Mouse (Mus musculus) hindbrain, postnatal 0 days (tissue): ENCODE data around the gene Zfhx2. TPM values are rescaled to one million over a fixed set of nuclear protein-coding genes. Genes with fewer than 3 reads are reported as not detected.

Experiments
- ATAC-seq: fragments of 200-750 bp; cut with Nextera tagmentation; 2 replicates; pipeline ENCODE4 v1.8.0; 2017; ENCODE audit warnings: mild to moderate bottlenecking, moderate TSS enrichment, moderate library complexity
- DNase-seq: peaks from one replicate; pipeline ENCODE4 v3.0.0-alpha.2; 2015; ENCODE audit warnings: low spot score
- H3K27ac ChIP-seq: fragments of 300-500 bp; sonication (generic); 2 replicates; pipeline ENCODE4 v1.5.1; 2014; ENCODE audit warnings: mild to moderate bottlenecking
- H3K27me3 ChIP-seq: fragments of 300-500 bp; sonication (generic); 2 replicates; pipeline ENCODE4 v1.6.1; 2014; ENCODE audit warnings: low read length, mixed read lengths; ENCODE audit not compliant: insufficient read depth
- H3K36me3 ChIP-seq: fragments of 300-500 bp; sonication (generic); 2 replicates; pipeline ENCODE4 v1.6.1; 2014; ENCODE audit warnings: low read length, mixed read lengths; ENCODE audit not compliant: insufficient read depth
- H3K4me1 ChIP-seq: fragments of 300-500 bp; sonication (generic); 2 replicates; pipeline ENCODE4 v1.6.1; 2014; ENCODE audit warnings: antibody characterized with exemption, low read length, mixed read lengths; ENCODE audit not compliant: insufficient read depth
- H3K4me2 ChIP-seq: fragments of 300-500 bp; sonication (generic); 2 replicates; pipeline ENCODE4 v1.6.1; 2014; ENCODE audit warnings: low read depth, mild to moderate bottlenecking, low read length, moderate library complexity, mixed read lengths
- H3K4me3 ChIP-seq: fragments of 300-500 bp; sonication (generic); 2 replicates; pipeline ENCODE4 v1.5.1; 2014; ENCODE audit warnings: low read length
- H3K9ac ChIP-seq: fragments of 300-500 bp; sonication (generic); replicated peaks from 2 replicates; pipeline ENCODE4 v1.6.1; 2014; ENCODE audit warnings: mild to moderate bottlenecking, low read length, moderate library complexity, mixed read lengths
- H3K9me3 ChIP-seq: fragments of 300-500 bp; sonication (generic); 2 replicates; pipeline ENCODE4 v1.6.1; 2016; ENCODE audit warnings: low read length, mixed read lengths
- CTCF ChIP-seq: IDR thresholded peaks from 2 replicates; pipeline ENCODE4 v1.5.1; 2016; ENCODE audit warnings: antibody characterized with exemption, control low read depth, low read depth
- WGBS: fragments of 180-500 bp; shearing (Covaris S2); extraction: QIAGEN DNeasy Blood & Tissue Kit; methylation state at CpG from one replicate; pipeline ENCODE4 v1.1.7; 2014; 5-methylcytosine and 5-hydroxymethylcytosine counted together
- polyA plus RNA-seq: library from polyadenylated mRNA; unstranded; fragments of >200 nt; fragmentation: Nextera tagmentation; extraction: Ambion mirVana; gene quantifications from 2 replicates; pipeline ENCODE4 v1.2.1, GENCODE M21; 2015
- total RNA-seq: library from RNA; depleted of rRNA; stranded (reverse); fragments of >200 nt; gene quantifications from 2 replicates; pipeline ENCODE4 v1.2.3, GENCODE M21; 2014

The Zfhx2 gene
- total and polyA plus RNA-seq, 2 experiments from 2014 or later, result 8.1 to 10.9 TPM

DNA sequence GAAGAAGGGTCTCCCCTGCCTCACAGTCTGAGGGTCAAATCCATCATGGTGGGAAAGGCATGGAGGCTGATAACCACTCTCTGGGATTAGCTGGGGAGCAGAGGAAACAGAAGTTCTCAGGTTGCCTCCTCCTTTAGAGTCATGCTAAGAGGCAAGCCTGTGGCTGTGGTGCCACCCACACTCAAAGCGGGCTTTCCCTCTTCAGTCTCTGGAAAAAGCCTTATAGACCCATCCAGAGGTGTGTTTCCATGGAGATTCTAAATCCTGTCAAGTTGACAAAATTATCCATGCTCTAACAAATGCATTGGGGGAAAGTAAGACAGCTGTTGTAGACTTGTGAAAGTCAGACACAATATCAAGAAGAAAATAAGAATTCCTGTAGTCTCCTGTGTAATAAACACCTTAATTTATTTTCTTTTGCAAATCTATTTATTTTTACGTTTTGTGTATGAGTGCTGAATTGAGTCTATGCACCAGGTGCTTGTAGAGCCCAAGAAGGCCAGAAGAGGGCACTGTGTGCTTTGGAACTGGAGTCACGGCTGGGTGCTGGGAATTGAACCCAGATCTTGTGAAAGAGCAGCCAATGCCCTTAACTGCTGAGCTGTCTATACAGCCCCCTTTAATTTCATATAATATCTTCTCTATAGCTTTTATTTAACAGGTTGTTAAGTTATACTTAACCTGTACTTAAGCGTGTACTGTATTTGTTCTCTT, 27.5 kb upstream of the Zfhx2 start:
- DNase-seq (no peak), ATAC-seq (no peak)
- Histone ChIP-seq H3K9ac (no peak overlapping the region), H3K4me3 (no peak overlapping the region), H3K27ac (no peak overlapping the region), H3K27me3 (no peaks in the 10 kb centered on the region), H3K4me2 (no peak overlapping the region), H3K9me3 (no peaks in the 10 kb centered on the region), H3K4me1 (peaks cover 15% of the 10 kb centered on the region), H3K36me3 (no peaks in the 10 kb centered on the region)
- TF ChIP-seq CTCF, result peak; percentile 47; the same call in 1 of the 2 replicates
- WGBS, result 72% methylated on average over 4 of the region's 4 CpGs

DNA sequence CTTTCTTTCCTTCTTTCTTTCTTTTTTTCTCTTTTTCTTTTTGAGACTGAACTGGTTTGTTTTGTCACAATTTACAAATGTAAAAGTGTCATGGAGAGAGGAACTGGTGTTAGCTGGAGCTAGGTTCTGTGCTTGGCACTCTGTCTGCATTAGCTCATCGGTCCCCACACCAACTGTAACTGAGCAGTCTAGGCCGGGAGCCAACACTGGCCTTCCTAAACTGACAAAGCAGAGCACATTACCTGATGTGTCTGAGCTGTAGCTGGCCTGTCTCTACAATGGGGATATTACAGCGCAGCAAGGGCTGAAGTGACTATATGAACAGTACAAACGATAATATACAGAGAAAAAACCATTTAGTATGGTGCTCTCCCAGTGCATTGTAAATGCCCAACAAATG, 26.7 kb upstream of the Zfhx2 start:
- 60% methylated on average over 4 of the region's 4 CpGs for WGBS
- ATAC-seq (no peak), DNase-seq (peak; percentile 59)

DNA sequence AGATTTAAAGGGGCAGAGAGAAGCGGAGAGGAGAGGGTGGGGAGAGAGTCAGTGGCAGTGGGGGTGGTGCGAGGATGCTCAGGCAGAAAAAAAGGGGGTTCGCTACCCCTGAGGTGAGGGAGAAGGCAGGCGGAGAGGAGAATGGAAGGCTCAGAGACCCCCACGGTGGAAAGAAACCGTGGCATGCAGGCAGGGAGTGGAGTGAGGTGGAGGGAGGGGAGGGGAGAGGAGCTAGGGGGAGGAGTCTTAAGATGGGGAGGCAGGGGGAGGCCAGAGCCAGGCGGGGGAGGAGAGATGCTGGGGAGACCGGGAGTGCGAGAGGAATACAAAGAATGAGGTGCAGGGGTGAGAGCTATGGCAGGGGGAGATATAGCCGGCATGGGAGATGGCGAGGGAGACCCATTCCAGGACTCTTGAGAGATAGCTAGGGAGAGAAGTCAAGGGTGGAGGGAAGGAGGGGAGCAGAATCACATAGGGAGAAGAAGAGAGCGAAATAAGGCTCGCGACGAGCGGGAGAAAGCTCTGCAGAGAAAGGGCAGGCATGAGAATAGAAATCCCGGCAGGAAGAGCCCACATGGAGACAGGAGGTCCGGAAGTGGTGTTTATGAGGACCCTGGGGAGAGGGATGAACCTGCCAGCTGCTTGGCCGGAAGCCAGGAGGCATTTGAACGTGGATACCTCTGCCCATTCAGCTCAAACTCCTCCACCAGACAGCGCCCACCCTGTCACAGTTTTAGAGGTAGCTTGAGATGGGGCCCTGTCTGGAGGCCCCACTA, 24.5 kb upstream of the Zfhx2 start, which contains the start of gene Jph4:
Gene Jph4, minus strand, starts transcription at position 511 of the 776 bp plus-strand sequence.
- peak; percentile 67 for ATAC-seq
- Histone ChIP-seq H3K36me3 (no peaks in the 10 kb centered on the region), H3K4me1 (peaks cover 21% of the 10 kb centered on the region; the same call in 1 of the 2 replicates), H3K4me2 (peak within 1 kb of the TSS; percentile 82), H3K9ac (peak within 1 kb of the TSS; percentile 88), H3K27me3 (no peaks in the 10 kb centered on the region), H3K4me3 (peak within 1 kb of the TSS; percentile 80), H3K27ac (peak within 1 kb of the TSS; percentile 94), H3K9me3 (no peaks in the 10 kb centered on the region)
- no peak for TF ChIP-seq CTCF
- 4% methylated on average over 21 of the region's 21 CpGs for WGBS
- DNase-seq, result peak; percentile 81

More for the DNA sequence above, 26.7 kb upstream of the Zfhx2 start:
- H3K9ac ChIP-seq, result no peak overlapping the region
- H3K4me1 ChIP-seq, result peaks cover 20% of the 10 kb centered on the region
- H3K27me3 ChIP-seq, result no peaks in the 10 kb centered on the region
- no peaks in the 10 kb centered on the region for H3K36me3 ChIP-seq
- H3K9me3 ChIP-seq, result no peaks in the 10 kb centered on the region
- H3K27ac ChIP-seq, result no peak overlapping the region
- H3K4me3 ChIP-seq, result no peak overlapping the region
- H3K4me2 ChIP-seq, result no peak overlapping the region
- no peak for TF ChIP-seq CTCF

DNA sequence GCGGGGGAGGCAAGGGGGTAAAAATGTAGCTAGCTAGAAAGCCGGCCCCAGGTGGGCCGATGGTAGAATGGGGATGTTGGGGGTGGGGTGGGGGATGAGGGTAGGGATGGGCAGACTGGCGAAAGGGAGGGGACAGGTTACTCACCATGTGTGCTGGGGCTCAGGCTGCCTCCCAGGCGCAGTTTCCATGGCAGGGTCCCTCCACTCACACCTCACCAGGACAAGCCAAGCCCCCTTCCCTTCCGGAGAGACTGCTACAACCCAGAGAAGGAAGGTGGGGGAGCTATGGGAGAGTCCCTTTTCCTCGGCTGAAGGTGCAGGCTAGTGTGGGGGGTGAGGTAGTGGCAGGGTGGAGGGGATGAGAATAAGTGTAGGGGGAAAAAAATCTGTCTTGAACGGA, 23.7 kb upstream of the Zfhx2 start:
- peak overlapping the region; percentile 88 for H3K9ac ChIP-seq
- WGBS, result 0% methylated on average over 8 of the region's 8 CpGs
- H3K4me2 ChIP-seq, result peak overlapping the region; percentile 82
- peaks cover 21% of the 10 kb centered on the region; the same call in 1 of the 2 replicates for H3K4me1 ChIP-seq
- peak overlapping the region; percentile 94 for H3K27ac ChIP-seq
- peak overlapping the region; percentile 80 for H3K4me3 ChIP-seq
- no peak for TF ChIP-seq CTCF
- H3K9me3 ChIP-seq, result no peaks in the 10 kb centered on the region
- no peaks in the 10 kb centered on the region for H3K27me3 ChIP-seq
- no peaks in the 10 kb centered on the region for H3K36me3 ChIP-seq
- DNase-seq (no peak), ATAC-seq (peak; percentile 35)

DNA sequence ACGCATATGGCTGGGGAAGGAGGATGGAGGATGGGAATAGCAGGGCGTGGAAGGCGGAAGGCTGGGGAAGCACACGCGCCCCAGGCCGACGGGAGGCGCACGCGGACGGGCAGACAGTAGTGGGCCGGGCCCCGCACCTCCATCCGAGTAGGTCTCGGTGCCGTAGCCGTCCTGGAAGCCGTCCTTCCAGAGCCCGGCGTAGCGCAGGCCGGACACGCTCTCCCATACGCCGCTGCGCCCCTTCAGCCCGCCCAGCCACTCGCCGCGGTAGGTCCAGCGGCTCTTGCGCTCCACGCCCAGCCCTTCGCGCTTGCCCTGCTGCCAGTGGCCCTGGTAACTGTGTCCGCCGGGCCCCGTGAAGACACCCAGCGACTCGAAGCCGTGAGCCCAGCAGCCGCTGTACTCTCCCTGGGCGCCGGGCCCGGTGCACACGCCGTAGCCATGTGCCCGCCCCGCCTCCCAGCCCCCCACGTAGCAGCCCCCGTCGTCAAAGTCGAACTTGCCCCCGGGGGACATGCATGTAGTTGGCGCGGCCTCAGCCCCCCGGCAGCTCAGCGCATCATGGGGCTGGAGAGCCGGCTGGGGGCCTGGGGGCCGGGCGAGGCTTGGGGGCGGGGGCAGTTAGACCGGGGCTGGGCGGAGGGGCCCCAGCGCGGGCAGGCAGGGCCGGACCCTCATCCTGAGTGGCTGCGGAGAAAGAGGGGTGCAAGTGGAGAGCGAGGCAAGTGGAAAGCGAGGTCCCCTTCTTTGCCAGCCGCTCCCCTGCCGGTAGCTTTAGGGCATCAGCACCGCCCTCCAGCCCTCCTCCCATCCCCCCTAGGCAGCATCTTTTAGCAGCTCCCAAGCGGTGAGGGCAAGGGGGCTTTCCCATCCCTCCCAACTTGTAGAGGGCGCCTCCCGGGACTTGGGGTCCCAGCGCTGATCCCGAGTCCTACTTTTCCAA, 22.9 kb upstream of the Zfhx2 start:
- WGBS, result under 1% methylated on average over 70 of the region's 78 CpGs
- peak overlapping the region; percentile 94 for H3K27ac ChIP-seq
- H3K9ac ChIP-seq, result peak overlapping the region; percentile 88
- peaks cover 21% of the 10 kb centered on the region; the same call in 1 of the 2 replicates for H3K4me1 ChIP-seq
- H3K9me3 ChIP-seq, result no peaks in the 10 kb centered on the region
- TF ChIP-seq CTCF, result peak; percentile 57
- DNase-seq, result peak; percentile 74
- H3K36me3 ChIP-seq, result no peaks in the 10 kb centered on the region
- H3K4me2 ChIP-seq, result peak overlapping the region; percentile 82
- ATAC-seq, result peak; percentile 55
- peak overlapping the region; percentile 80 for H3K4me3 ChIP-seq
- H3K27me3 ChIP-seq, result no peaks in the 10 kb centered on the region

DNA sequence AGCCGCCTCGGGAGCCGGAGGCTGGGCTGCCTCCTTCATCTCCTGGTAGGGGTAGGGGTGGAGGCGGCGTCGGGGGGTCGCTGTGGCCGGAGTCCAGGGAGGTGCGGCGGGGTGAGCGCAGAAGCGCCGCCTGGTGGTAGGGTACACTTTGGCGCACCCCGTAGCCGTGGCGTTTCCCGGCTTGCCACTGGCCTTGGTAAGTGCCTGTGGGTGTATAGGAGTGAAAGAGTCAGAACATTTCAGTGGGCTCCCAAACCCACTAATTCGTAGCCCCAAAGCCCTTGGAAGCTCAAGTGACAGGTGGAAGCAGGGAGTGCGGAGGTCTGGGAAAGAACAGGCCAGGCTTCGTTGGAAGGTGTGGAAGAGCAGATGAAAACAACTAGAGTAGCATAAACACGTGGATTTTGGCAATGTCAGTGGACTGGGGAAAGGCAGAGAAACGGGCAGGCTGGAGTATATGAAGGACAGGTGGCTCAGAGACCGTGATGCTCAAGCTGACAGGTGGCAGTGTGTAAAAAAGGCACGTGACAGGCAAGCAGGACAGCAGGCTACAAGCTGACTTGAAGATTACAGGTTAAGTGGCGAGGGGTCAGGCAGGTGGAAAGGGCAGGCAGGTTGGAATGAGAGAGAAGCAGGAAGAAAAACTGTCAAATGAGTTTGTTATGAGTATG, 22.0 kb upstream of the Zfhx2 start:
- peak overlapping the region; percentile 80 for H3K4me3 ChIP-seq
- H3K9me3 ChIP-seq, result no peaks in the 10 kb centered on the region
- peaks cover 29% of the 10 kb centered on the region; the same call in 1 of the 2 replicates for H3K4me1 ChIP-seq
- no peaks in the 10 kb centered on the region for H3K27me3 ChIP-seq
- no peaks in the 10 kb centered on the region for H3K36me3 ChIP-seq
- DNase-seq (no peak), ATAC-seq (no peak; the same call in 1 of the 2 replicates)
- WGBS, result 9% methylated on average over 26 of the region's 26 CpGs
- peak overlapping the region; percentile 82 for H3K4me2 ChIP-seq
- peak overlapping the region; percentile 88 for H3K9ac ChIP-seq
- H3K27ac ChIP-seq, result peak overlapping the region; percentile 94
- TF ChIP-seq CTCF, result peak; percentile 63
